Mouse (Mus musculus) cerebellum, adult 2 months (tissue): Measurements from ENCODE around the gene Lcp1.

Source experiments
- CTCF ChIP-seq: fragments of 200-500 bp; IDR thresholded peaks from 2 replicates; pipeline ENCODE4 v1.5.1; 2011; ENCODE audit warnings: low read depth, mild to moderate bottlenecking, control low read depth, low read length, moderate library complexity, borderline replicate concordance; ENCODE audit not compliant: insufficient read depth
- POLR2A ChIP-seq: fragments of 200-500 bp; IDR thresholded peaks from 2 replicates; pipeline ENCODE4 v1.6.1; 2011; ENCODE audit warnings: low read length, control low read depth, borderline replicate concordance; ENCODE audit not compliant: insufficient read depth

GRCm38 (mm10) chr14:75181062-75181935 lies 50.4 kb downstream of the Lcp1 start:
- TF ChIP-seq CTCF (no peak), POLR2A (no peak)
